Mouse (Mus musculus) NIH3T3 (cell line): ENCODE results near the gene Apol6.

Source experiments
- DNase-seq: peaks from one replicate; pipeline ENCODE4 v3.0.0-alpha.2; 2012; ENCODE audit warnings: low read depth

Apol6 gene

DNA sequence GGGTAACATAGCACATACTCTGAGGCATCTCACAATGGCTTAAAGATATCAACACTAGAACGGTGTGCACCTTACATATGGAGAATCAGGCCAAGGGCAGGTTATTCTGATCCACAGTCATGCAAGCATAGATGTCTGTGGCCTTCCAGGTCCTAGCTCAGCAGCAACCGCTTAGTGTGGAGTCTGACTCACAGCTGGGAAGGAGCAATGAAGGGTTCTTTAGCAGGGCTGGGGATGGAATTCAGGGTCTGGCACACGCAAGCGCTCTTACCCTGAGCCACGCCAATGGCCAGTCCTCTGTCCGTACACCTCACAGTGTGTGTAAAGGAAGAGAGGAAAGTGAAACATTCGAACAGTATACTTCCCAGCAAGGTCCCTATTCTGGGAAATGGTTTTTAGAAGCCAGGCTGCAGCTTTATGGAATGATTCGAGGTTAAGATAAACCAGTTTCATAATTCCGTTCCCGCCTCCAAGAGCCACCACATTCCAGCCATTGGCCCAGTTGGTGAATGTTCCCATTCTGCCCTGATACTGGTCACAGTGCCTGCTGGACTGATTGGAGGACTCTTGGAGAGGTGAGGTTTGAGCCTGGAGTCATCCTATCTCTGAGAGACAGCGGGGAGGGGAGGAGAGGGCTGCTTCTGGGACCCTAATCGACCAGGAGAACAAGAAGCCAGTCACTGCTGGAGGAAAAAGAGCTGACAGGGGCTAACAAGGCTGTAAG lies at the start of gene Apol6:
Gene Apol6, plus strand, starts transcription at position 133 of the 724 bp plus-strand sequence.
- DNase-seq, result peak; percentile 66

DNA sequence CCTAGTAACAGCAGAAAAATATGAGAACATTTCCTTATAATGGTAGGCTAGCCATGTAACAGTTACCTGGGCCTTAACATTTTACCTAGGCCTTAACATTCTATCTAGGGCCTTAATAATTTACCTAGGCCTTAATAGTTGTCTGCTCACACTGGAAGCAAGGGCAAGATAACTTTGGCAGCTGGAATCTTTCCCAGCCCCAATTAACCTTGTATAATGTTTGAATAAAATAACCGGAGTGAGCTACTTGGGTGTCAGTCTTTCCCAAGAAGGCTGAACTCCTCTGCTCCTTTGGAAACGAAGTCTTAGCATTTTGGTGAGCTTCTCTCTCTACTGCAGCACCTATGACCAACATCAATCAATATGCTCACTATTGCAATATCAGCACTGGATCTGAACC lies 46.5 kb upstream of the Apol6 start:
- DNase-seq, result no peak

DNA sequence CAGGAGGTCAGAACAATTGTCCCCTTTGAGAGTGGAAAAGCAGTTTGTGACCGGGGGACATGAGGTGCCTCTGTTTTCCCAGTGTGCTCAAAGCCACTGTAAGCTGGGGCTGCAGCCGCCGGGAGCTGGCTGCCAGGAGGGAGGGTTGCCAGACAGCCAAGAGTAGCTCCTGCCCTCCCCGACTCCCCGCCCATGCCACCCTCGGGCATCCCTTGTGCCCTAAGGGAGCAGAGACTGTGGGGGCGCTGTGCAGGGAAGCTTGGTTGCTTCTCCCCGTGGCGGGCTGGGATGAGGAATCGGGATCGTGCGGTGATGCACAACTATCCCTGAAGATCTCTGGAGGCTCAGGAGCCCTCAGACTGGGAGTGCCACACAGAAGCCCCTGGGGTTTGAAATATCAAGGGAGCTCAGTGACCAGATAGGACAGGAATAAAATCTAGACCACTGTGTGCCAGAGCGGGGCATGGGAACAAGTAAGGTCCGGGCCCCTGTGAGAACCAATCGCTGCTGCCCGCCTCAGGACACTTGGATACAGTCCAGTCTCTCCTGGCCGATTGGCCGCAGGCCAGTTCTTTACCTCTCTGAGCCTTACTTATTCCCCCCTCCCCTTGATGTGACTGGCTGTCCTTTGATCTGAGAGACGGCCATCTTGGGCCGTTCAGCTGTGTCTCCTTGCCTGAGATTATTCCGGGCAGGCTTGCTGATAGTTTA lies 45.5 kb upstream of the Apol6 start:
- DNase-seq, result no peak

DNA sequence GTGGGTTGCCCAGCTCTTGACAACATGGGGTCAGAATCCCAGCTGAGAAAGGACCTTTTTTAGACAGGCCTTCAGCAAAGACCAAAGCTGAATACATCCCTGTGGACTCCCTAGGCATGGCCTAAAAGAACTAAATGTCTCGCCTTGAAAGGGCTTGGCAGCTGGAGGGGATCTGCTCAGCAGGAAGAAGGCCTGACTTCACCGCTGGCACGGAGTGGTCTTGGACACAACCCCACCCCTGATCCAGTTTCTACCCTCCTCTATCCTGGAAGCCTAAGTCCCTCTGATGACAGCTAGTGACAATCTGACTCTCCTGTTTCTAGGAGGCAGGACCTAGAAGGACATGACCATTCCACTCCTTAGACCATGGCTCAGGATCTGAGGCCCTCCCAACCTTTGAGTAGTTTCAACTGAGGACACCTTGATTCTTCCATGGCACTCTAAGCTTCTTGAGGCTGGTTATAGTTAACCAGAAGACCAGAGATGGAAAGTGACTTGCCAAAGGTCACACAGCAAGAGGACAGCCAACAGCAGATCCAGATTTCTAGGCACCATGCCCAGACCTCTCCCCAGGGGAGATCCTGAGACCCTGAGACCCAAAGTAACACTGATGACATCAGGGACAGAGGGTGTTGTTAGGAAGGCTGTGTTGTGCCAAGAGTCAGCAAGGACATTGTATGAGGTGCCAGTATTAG lies 41.2 kb upstream of the Apol6 start:
- DNase-seq, result no peak

DNA sequence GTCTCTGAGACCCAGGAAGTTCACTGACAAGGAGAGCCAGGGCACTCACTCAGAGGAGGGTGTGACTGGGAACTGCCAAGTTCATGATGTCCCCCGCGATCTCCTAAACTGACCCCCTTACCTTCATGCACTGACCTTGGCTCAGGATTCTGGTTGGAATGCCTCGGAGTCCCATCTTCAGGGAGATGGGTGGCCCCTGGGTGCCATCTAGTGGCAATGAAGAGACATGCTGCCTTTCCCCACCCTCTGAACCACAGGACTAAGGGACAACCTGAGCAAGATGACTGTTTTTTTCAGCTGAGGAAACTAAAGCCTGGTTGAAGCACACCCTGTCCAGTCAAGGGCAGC lies 40.7 kb upstream of the Apol6 start:
- DNase-seq, result peak; percentile 76

DNA sequence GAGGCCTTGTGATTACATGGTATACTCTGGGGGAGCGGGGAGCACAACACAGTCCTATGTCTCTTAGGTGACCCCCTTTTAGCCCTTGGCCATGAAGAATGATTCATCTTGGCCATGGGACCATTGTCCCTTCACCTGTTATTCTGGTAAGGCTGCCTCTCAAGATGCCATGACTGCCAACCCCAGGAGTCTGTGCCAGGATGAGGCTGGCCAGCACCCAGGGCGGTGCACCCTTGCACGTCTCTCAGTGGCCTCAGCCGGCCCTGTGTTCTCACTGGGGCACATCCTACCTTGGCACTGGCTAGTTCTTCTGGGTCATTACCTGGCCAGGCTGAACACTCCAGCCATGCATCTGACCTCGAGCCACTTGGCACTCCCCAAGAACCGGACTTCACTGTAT lies 35.7 kb upstream of the Apol6 start:
- no peak for DNase-seq

DNA sequence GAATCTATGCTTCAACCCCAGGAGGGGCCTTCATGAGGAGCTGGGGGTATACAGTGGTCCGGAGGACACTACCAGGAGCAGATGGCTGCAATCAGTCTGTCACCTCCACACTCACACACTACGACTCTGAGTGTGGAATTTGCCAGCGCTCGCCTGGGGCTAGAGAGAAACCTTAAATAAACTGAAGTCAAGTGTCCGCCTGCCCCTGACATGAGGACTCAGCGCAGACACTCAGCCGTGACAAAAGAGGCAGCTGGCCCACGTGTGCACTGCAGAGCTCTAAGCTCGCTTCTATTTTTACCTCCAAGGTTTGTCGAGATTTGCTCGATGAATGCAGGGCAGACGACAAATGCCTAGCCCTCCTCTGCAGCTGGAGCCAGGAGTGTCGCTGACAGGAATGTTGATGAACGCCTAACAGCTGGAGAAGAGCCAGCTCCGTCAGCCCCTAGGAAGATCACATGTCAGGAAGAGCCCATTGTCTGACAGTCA lies 30.7 kb upstream of the Apol6 start:
- peak; percentile 72 for DNase-seq

DNA sequence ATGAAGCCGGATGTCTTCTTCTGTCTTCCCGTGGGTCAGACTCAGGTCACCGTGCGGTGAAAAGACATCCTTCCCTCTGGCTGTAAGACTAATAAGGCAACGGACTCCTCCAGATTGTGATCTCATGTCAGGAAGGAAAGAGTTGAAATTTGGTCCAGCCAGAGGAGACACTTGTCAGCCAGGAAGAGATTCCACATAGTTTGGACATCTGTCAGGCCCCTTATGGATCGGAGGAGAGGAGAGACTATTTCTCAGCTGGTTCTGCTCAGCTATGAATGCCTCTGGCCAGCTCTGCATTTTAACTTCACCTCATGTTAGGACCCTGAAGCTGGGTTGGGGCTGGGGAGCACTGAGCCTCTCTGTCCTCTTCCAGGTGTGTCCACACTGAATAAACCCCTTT lies 30.1 kb upstream of the Apol6 start:
- no peak for DNase-seq

DNA sequence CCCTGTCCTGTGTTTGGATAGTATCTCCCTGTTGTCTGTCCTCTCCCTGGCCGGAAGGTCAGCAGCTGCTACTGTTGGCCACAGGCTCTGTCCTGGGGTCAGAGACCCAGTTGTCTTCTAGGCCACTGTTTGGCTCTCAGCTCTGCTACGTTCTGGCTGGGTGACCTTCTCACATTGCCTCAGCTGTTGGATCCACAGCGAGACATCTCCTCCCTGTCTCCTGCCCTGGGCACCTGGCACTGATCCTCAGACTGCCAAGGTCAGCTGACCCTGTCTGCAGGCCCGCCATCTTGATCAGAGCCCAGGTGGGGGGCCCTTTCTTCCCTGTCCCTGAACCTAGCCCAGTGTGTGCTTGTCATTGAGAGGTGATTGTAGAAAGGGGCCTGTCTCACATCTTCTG lies 29.5 kb upstream of the Apol6 start:
- no peak for DNase-seq

DNA sequence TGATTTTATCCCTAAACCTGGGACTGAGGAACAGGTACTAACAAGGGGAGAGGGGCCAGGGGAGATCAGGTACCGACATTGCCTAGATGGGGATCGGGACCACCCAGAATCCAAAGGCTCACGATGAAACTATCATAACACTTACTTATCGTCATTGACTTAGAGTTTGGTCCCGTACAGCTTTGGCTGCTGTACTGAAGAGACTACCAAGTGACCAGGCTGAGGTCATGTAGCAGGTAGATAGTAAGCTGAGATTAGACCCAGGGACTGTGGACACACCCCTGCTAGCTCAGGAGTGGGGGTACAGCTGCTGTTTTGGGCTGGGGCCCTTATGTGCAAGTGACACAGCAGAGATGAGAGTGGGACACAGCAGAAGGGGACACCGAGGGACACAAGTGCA lies 28.0 kb upstream of the Apol6 start:
- no peak for DNase-seq

DNA sequence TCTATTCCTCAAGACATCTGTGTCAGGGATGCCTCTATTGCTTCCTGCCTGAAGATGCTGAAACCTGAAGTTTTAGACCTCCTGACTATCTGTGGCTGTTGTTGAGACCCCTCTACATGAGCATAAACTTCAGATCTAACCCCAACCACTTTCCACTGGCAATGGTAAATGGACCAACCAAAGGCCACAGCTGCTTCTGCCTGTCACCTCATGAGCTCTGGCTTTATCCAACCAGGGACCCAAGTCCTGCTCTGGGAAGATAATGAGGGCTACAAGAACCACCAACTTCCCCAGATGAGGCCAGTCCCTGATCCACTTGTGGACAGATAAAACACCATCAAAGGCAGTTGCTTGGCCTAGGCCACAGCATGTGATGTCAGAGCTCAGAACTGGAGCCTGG lies 26.6 kb upstream of the Apol6 start:
- DNase-seq, result no peak

DNA sequence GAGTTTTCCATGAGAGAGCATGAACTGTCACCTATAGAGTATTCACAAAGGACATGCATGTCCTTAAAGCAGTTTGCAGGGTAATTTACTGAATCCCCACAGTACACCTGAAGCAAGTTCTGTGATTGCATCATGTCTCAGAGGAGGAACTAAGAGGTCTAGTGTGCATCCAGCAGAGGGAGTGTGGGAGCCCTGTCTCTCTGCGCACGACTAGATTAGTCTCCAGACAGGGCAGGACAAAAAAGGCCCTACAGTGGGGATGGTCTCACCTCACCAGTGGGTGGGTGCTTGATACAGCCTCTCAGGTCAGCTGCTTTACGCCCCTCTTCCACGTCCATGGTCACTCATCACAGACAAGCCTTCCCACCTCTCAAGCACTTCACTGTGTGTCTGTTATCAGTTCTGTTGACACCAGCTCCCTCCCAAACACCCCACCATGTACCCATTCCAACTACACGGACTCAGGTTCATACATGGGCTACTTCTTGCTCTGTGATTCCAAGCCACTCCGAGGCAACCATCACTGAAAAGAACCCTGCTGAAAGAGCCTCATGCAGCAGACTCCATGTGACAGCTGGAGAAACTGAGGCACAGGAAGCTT lies 25.7 kb upstream of the Apol6 start:
- peak; percentile 69 for DNase-seq

DNA sequence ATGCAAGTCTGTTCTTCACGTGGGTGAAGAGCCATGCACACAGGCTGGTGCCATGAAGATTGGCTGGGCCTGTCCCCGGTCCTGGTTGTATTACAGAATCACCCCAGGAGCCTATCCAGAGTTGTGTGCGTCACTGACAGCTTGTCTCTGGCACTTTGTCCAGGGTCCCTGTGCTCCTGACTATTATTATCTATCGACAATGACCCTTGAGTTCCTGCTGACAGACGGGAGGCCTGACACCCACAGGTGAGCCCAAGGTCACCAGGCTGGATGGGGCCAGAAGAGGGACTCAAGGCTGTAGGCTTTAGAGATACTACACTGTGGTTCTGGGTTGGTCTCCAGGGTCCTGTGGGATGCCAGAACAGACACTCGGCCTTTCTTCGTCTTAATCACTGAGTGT lies 25.0 kb upstream of the Apol6 start:
- no peak for DNase-seq

DNA sequence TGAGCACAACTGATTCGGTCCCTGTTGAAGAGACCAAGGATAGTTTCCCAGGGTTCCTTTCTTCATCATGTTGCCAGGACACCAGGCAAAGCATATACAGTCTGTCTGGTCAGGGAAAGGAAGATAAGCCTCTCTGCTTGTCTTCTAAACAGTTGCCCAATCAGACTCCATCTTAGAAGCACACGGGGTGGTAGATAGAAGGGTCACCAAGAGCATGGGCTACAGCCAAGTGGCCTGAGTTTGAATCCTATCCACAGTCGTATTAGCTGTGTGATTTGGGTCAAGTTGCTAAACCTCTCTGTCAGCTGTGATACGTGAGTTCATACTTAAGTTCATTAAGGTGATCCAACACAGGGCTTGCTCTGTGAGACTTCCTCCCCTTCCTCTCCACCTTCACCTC lies 24.4 kb upstream of the Apol6 start:
- no peak for DNase-seq

DNA sequence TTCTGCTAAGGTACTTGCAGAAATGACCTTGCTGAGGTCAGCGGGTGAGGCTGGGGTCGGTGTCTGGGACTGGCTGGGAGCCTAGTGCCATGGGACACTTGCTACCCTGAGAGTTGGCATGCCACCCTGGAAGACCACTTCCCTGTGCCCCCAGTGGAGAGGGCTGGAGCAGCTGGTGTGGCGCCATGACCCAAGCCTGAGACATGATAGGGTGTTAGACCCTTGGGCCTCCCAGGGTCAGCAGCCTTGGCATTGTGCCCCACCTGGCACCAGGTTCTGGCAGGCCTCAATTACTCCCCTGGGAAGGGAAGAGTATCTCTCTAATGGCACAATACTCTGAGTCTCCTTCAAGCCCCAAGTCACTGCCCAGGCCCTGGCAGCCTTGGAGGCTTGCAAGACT lies 23.5 kb upstream of the Apol6 start:
- no peak for DNase-seq

DNA sequence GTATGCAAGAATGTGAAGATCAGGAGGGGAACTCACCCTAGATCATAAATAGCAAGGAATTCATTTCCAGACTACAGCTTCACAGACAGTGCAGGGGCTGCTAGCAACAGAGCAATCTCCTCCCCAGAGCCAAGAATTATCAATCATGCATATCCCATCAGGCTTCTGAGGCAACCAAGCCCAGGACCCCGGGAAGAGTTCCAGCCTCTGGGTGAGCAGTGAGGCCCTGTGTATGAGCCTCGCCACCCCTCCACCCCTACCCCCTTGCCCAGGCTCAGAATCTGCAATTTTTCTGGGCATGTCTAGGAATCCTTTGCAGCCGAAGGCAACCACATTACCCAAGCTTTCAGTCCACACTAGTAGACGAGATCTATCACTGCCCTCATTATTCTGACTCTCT lies 22.7 kb upstream of the Apol6 start:
- peak; percentile 79 for DNase-seq

DNA sequence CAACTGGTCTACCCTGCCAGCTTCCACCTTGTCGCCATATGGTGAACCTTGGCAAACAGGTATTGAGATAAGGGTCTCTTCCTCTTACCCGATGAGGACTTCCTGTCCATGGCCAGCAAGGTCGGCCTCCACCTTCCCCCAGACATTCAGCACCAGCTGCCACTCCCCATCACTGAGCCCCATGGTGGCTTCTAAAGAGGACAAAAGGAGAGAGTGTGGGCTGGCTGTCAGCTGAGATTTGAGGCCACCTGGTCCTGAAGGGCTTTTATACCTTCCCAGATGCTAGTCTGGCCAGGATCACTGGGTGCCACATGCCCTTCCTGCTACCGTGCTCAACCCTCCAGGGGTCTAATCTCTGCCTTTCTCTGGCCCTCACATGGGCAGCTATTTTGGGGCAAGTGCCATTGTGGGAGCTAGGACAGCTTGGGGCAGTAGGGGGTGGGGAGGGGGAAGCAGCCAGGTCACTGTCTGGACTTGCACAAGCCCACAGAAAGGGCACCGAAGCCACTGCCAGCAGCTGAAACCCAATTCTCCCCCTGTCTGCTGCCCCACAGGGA lies 22.1 kb upstream of the Apol6 start:
- DNase-seq, result no peak

DNA sequence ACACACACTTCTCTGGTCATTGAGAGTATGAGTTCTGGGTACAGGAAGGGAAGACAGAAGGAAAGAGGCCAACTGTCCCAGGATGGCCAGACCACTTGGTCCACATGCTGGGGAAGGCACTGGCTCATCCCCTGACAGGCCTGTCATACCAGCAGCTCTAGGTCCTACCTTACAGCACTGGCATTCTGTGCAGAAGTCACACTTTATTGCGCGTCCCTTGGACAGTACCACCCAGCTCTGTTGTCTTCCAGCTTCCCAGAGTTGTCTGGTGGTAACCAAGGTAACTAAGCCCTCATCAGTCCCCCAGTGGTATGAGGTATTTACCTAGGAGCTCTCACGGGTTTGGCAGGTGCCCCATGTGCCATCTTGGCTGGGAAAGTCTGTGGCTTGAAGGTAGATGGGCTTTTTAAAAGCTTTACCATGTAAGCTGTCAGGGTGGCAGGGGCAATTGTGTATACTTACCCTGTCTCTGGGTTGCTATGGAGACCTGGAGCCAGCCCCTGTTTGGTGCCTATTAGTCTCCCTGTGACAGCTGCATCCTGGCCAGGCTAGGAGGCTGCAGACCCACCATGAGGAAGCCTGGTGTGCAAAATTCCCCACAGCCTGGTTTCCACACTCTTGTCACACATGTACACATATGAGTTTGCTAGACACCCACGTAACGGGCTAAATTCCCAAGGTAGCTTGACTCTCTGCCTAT lies 18.5 kb upstream of the Apol6 start:
- DNase-seq, result no peak

DNA sequence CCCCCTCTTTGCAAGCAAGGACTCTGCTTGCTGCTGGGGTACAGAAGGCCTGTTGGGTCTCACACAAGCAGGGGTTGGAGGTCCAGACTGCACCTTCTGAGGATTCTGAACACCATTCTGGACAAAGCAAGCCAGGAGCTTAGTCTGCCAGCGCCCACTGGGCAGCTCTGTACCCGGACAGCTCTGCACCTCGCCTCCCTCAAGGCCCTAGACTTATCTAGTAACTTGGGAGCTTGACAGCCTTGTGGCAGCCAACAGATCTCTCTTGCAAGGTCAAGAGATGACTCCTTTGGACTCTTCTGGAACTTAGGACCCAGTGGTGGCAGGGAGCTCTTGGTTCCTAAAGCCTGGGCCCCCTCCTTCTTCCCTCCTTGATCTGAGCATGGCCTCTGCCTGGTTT lies 17.4 kb upstream of the Apol6 start:
- DNase-seq, result no peak

DNA sequence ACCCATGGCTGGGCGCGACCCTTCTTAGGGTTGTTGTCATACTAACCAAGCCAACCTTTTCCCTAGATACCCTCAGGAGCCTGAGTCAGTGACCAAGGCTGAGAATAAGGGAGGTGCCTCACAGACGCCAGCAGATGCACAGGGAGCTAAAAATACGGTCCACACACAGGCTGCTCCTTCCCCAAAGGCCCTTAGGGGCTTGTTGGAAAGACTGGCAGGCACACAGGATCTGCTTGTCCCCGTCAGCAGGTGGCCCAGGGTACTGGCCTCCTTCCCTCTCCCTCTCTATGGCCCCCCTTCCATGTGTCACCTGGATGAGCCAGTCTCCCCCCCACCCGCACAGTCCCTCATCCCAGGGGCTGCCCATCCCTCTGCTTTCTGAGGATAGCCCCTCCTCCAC lies 16.9 kb upstream of the Apol6 start:
- peak; percentile 46 for DNase-seq

DNA sequence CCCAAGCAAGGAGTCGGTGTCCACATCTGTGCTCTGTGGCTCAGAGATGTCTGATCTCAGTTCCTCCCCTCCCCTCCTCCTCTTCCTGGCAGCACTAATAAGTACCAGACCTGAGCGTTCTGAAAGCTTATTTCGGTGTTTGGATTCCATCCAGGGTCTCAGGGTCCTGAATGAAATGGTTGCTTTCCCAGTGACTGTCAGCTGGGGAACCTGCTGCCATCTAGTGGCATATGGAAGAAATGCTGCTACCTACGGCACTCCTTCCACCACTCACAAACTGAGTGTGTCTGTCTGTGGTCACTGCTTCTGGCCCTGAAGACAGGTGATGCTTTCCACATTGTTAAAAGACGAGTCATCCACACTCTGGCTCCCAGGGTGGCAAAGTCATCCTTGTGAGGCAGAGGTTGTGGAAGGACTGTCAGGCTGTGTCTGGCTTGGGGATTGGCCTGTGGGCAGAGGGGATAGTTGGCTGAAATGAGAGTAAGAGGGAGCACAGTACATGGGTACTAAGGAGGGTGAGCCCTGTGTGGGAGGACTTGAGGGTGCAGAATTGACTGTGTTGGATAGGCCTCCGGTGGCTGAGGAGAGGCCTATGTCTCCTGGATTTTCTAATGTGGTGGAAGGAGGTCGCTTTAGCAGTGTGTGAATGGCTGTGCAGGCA lies 15.1 kb upstream of the Apol6 start:
- peak; percentile 99 for DNase-seq
